In the genomic region with DNA sequence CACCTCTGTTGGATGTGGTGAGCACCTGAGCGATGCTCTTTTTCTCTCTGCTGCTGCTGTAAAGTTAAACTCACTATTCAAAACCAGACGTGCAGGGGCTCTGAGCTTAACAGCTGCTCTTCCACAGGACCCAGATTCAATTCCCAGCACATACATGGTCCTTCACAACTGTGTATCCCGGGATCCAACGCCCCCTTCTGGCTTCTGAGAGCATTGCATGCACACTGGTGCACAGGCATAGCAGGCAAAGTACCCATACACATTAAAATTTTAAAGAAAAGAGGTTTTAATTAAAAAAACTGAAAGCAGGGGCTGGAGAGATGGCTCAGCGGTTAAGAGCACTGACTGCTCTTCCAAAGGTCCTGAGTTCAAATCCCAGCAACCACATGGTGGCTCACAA, we compare ENCODE assay signal across 33 mouse cellular contexts. TPM values are rescaled to one million over a fixed set of nuclear protein-coding genes. Genes with fewer than 3 reads are reported as not detected.
DNase-seq lines count a peak whose midpoint lies in the region; ATAC-seq and TF ChIP-seq lines count a peak whose summit lies in the region.
"Had no signal": no experiment of that assay in that cellular context is flagged by ENCODE, and none has a peak within 500 bp of the region (broad histone marks: within the 10 kb centered on the region; RNA-seq: fewer than 3 reads in every experiment).

No protein-coding gene starts in this region.

- no peaks in the 10 kb centered on the region; the same call in 1 of the 2 replicates for H3K27me3 ChIP-seq in heart, adult 2 months (ENCODE audit: control insufficient read depth, insufficient read depth, low read length)
- no peaks in the 10 kb centered on the region; the same call in 1 of the 2 replicates for H3K27me3 ChIP-seq in liver, embryonic 14.5 days (ENCODE audit: control insufficient read depth, insufficient read depth, low read length)
- H3K27me3 ChIP-seq in liver, embryonic 12.5 days (replicated peaks) = peaks cover 67% of the 10 kb centered on the region
- H3K27me3 ChIP-seq in E14TG2a.4 (ENCODE audit: insufficient read depth, low read length) = peaks cover 48% of the 10 kb centered on the region
- H3K27me3 ChIP-seq: midbrain, embryonic 15.5 days had no signal

- no peak for DNase-seq in heart, adult 2 months
- DNase-seq in heart, postnatal 36 days = no peak
- DNase-seq in liver, embryonic 14.5 days (ENCODE audit: low read depth in 3 of 3, low spot score in 3 of 3) = no peak
- DNase-seq in ZHBTc4 (ENCODE audit: low read depth, low spot score) = peak; percentile 45
- DNase-seq in gastrocnemius, postnatal 14 days = no peak
- DNase-seq: adrenal gland, postnatal 10 days; cerebellum, adult 11 months; cerebellum, postnatal 10 days; gastrocnemius, adult 2 months; heart, postnatal 14 days; kidney, adult 8-10 months; kidney, postnatal 14 days; right cerebral cortex, postnatal 25 days; spleen, adult 18-20 months; thymus, postnatal 4 days had no signal

- H3K27ac ChIP-seq in heart, adult 2 months = no peak overlapping the region
- H3K27ac ChIP-seq in liver, embryonic 14.5 days = no peak overlapping the region
- no peak overlapping the region for H3K27ac ChIP-seq in liver, embryonic 12.5 days
- H3K27ac ChIP-seq: embryonic facial prominence, embryonic 13.5 days; forebrain, embryonic 10.5 days; gastrocnemius, adult 2 months; left cerebral cortex, adult 2 months; limb, embryonic 13.5 days; macrophage; midbrain, embryonic 15.5 days had no signal

- H3K4me2 ChIP-seq in liver, embryonic 14.5 days (ENCODE audit: low read depth) = no peak overlapping the region
- H3K4me2 ChIP-seq in liver, embryonic 12.5 days = no peak overlapping the region
- H3K4me2 ChIP-seq: embryonic facial prominence, embryonic 13.5 days; limb, embryonic 13.5 days; midbrain, embryonic 15.5 days had no signal

- H3K79me2 ChIP-seq in heart, adult 2 months (replicated peaks; ENCODE audit: control insufficient read depth, insufficient read depth, low read length) = no peaks in the 10 kb centered on the region

- WGBS in heart, adult 2 months = 47% methylated on average over 5 of the region's 5 CpGs
- WGBS in liver, embryonic 14.5 days (ENCODE audit: insufficient replicate concordance) = 38% methylated on average over 5 of the region's 5 CpGs
- WGBS in liver, embryonic 12.5 days (ENCODE audit: insufficient replicate concordance) = 43% methylated on average over 5 of the region's 5 CpGs

- no peak overlapping the region for H3K9ac ChIP-seq in heart, adult 2 months (ENCODE audit: low read depth, low read length)
- no peak overlapping the region for H3K9ac ChIP-seq in liver, embryonic 14.5 days (replicated peaks)
- no peak overlapping the region for H3K9ac ChIP-seq in liver, embryonic 12.5 days
- H3K9ac ChIP-seq: embryonic facial prominence, embryonic 13.5 days; limb, embryonic 13.5 days; midbrain, embryonic 15.5 days had no signal

- no peaks in the 10 kb centered on the region for H3K4me1 ChIP-seq in heart, adult 2 months (ENCODE audit: control insufficient read depth, insufficient read depth, low read length)
- H3K4me1 ChIP-seq in liver, embryonic 14.5 days (replicated peaks; ENCODE audit: control insufficient read depth in 2 of 2, insufficient read depth in 2 of 2, low read length in 1 of 2) = no peaks in the 10 kb centered on the region
- no peaks in the 10 kb centered on the region for H3K4me1 ChIP-seq in liver, embryonic 12.5 days
- H3K4me1 ChIP-seq in E14TG2a.4 (replicated peaks; ENCODE audit: low read depth, low read length) = peaks cover 9% of the 10 kb centered on the region
- H3K4me1 ChIP-seq: forebrain, embryonic 10.5 days; midbrain, embryonic 15.5 days had no signal

- no peak for TF ChIP-seq POLR2A in heart, adult 2 months (IDR thresholded peaks at IDR 0.05; ENCODE audit: insufficient read depth, low read depth, low read length)

- TF ChIP-seq EP300 in heart, adult 2 months (IDR thresholded peaks at IDR 0.05; ENCODE audit: insufficient read depth, low read depth, low read length) = no peak
- no peak for TF ChIP-seq EP300 in liver, embryonic 14.5 days (IDR thresholded peaks at IDR 0.05; ENCODE audit: low read depth)

- no peaks in the 10 kb centered on the region for H3K36me3 ChIP-seq in heart, adult 2 months (ENCODE audit: control insufficient read depth, insufficient read depth, low read length)
- no peaks in the 10 kb centered on the region for H3K36me3 ChIP-seq in liver, embryonic 14.5 days (replicated peaks; ENCODE audit: control insufficient read depth, insufficient read depth, low read depth)
- no peaks in the 10 kb centered on the region for H3K36me3 ChIP-seq in liver, embryonic 12.5 days
- H3K36me3 ChIP-seq in E14TG2a.4 (ENCODE audit: insufficient read depth, low read length) = no peaks in the 10 kb centered on the region
- H3K36me3 ChIP-seq: embryonic facial prominence, embryonic 13.5 days; forebrain, embryonic 10.5 days; limb, embryonic 13.5 days; midbrain, embryonic 15.5 days had no signal

- no peaks in the 10 kb centered on the region for H3K9me3 ChIP-seq in liver, embryonic 14.5 days (ENCODE audit: control insufficient read depth, low read length)
- H3K9me3 ChIP-seq in liver, embryonic 12.5 days (replicated peaks) = no peaks in the 10 kb centered on the region
- H3K9me3 ChIP-seq in E14TG2a.4 (ENCODE audit: low read length) = no peaks in the 10 kb centered on the region
- H3K9me3 ChIP-seq: embryonic facial prominence, embryonic 13.5 days; forebrain, embryonic 10.5 days; limb, embryonic 13.5 days; midbrain, embryonic 15.5 days had no signal

- intact Hi-C loops in heart, adult 2 months (cut with DNase I) = no loop called here
- intact Hi-C loops in heart, postnatal 36 days (cut with DNase I) = no loop called here
- intact Hi-C loops in gastrocnemius, postnatal 14 days (cut with DNase I; ENCODE audit: low total_unique reads) = no loop called here

- no peak for ATAC-seq in liver, embryonic 14.5 days (ENCODE audit: insufficient read depth)
- no peak for ATAC-seq in liver, embryonic 12.5 days
- ATAC-seq: forebrain, embryonic 16.5 days; hindbrain, embryonic 16.5 days; lung, postnatal 0 days; midbrain, embryonic 15.5 days had no signal

- no peak overlapping the region for H3K4me3 ChIP-seq in heart, adult 2 months
- no peak overlapping the region for H3K4me3 ChIP-seq in liver, embryonic 14.5 days (ENCODE audit: insufficient read depth in 1 of 2, low read depth in 2 of 2, low read length in 2 of 2)
- no peak overlapping the region for H3K4me3 ChIP-seq in liver, embryonic 12.5 days
- H3K4me3 ChIP-seq in E14TG2a.4 (replicated peaks; ENCODE audit: low read length) = no peak overlapping the region
- H3K4me3 ChIP-seq: embryonic facial prominence, embryonic 13.5 days; forebrain, embryonic 10.5 days; gastrocnemius, adult 2 months; left cerebral cortex, adult 2 months; limb, embryonic 13.5 days; midbrain, embryonic 15.5 days had no signal

- TF ChIP-seq CTCF in heart, adult 2 months (IDR thresholded peaks at IDR 0.05) = 0 out of 2 replicates have a peak, but pooled peaks have one; percentile 10
- peak; percentile 50 for TF ChIP-seq CTCF in liver, embryonic 14.5 days (IDR thresholded peaks at IDR 0.05; ENCODE audit: low read depth)
- TF ChIP-seq CTCF in E14TG2a.4 (conservative IDR thresholded peaks at IDR 0.05; ENCODE audit: low read length) = peak; percentile 68

RNA-seq across cellular contexts. Expression of gene Zfand2a, which starts 12.6 kb away (rescaled TPM):
- 10 to 100 TPM; 14.0 to 16.7 TPM for total RNA-seq in heart, adult 2 months (2021)
- polyA plus RNA-seq in heart, adult 2 months (2012; rRNA removed) = 12.0 and 17.6 TPM in 2 replicates
- 10 to 100 TPM; 14.0 to 17.9 TPM for total RNA-seq in heart, postnatal 36 days (2021)
- 3.1 and 3.2 TPM in 2 replicates for polyA plus RNA-seq in liver, embryonic 14.5 days (2012; rRNA removed)
- polyA plus RNA-seq in liver, embryonic 14.5 days (2014; fragmentation: Nextera tagmentation; extraction: Ambion mirVana) = 1.4 TPM in 2 replicates
- polyA plus RNA-seq in liver, embryonic 12.5 days (2016; fragmentation: Nextera tagmentation; extraction: Ambion mirVana) = 3.4 and 3.7 TPM in 2 replicates
- total RNA-seq in gastrocnemius, postnatal 14 days (2021) = 10 to 100 TPM in 1 of 2 experiments, 1 to 10 TPM in 1; 8.6 to 10.2 TPM

RNA-seq across cellular contexts. Expression of gene 3110082I17Rik, which starts 36.6 kb away (rescaled TPM):
- 1 to 10 TPM; 4.9 to 5.6 TPM for total RNA-seq in heart, adult 2 months (2021)
- polyA plus RNA-seq in heart, adult 2 months (2012; rRNA removed) = 5.4 and 5.7 TPM in 2 replicates
- total RNA-seq in heart, postnatal 36 days (2021) = 1 to 10 TPM; 4.7 to 5.5 TPM
- polyA plus RNA-seq in liver, embryonic 14.5 days (2012; rRNA removed) = 11.1 and 11.2 TPM in 2 replicates
- polyA plus RNA-seq in liver, embryonic 14.5 days (2014; fragmentation: Nextera tagmentation; extraction: Ambion mirVana) = 11.6 and 14.1 TPM in 2 replicates
- 30.6 and 33.5 TPM in 2 replicates for polyA plus RNA-seq in liver, embryonic 12.5 days (2016; fragmentation: Nextera tagmentation; extraction: Ambion mirVana)
- 1 to 10 TPM; 9.2 TPM for total RNA-seq in gastrocnemius, postnatal 14 days (2021)

RNA-seq across cellular contexts. Expression of gene Uncx, which starts 46.4 kb away (rescaled TPM):
- not detected for total RNA-seq in heart, adult 2 months (2021)
- not detected in 2 replicates for polyA plus RNA-seq in heart, adult 2 months (2012; rRNA removed)
- not detected for total RNA-seq in heart, postnatal 36 days (2021)
- 0.05 TPM in 1 of 2 replicates, not detected in the other for polyA plus RNA-seq in liver, embryonic 14.5 days (2012; rRNA removed)
- not detected in 2 replicates for polyA plus RNA-seq in liver, embryonic 14.5 days (2014; fragmentation: Nextera tagmentation; extraction: Ambion mirVana)
- not detected in 2 replicates for polyA plus RNA-seq in liver, embryonic 12.5 days (2016; fragmentation: Nextera tagmentation; extraction: Ambion mirVana)
- not detected for total RNA-seq in gastrocnemius, postnatal 14 days (2021)
- total RNA-seq: adrenal gland, postnatal 10 days; common myeloid progenitor, adult 5-6 weeks; gastrocnemius, adult 2 months; heart, postnatal 14 days; neutrophil, adult 5-6 weeks had no signal
- polyA plus RNA-seq: gonadal fat pad, adult 2 months; heart, embryonic 14.5 days; intestine, embryonic 14.5 days; liver, embryonic 16.5 days; lung, postnatal 0 days; macrophage; stomach, embryonic 16.5 days had no signal

Comparison
In these comparisons a context has a peak if more than half of its experiments do, and no peak if none do; other contexts are left out.
1. CTCF ChIP-seq: peak in every context shown above with its lines; median percentile 68 in E14TG2a.4; 50 in liver, embryonic 14.5 days; 10 in heart, adult 2 months.